Mouse (Mus musculus) hindbrain, embryonic 10.5 days (tissue): ENCODE measurements around the gene Gpr162. TPM values are rescaled to one million over a fixed set of nuclear protein-coding genes. Genes with fewer than 3 reads are reported as not detected.

ENCODE experiments used
- DNase-seq: peaks from one replicate; pipeline ENCODE4 v3.0.0-alpha.2; 2017; ENCODE audit warnings: low spot score
- H3K27ac ChIP-seq: fragments of 300-500 bp; sonication (generic); 2 replicates; pipeline ENCODE4 v1.5.1; 2016; ENCODE audit warnings: mild to moderate bottlenecking, moderate library complexity
- H3K27me3 ChIP-seq: fragments of 300-500 bp; sonication (generic); 2 replicates; pipeline ENCODE4 v1.6.1; 2016; ENCODE audit warnings: mild to moderate bottlenecking; ENCODE audit not compliant: poor library complexity, insufficient read depth, severe bottlenecking
- H3K36me3 ChIP-seq: fragments of 300-500 bp; sonication (generic); 2 replicates; pipeline ENCODE4 v1.6.1; 2016; ENCODE audit warnings: mild to moderate bottlenecking, moderate library complexity
- H3K4me1 ChIP-seq: fragments of 300-500 bp; sonication (generic); replicated peaks from 2 replicates; pipeline ENCODE4 v1.6.1; 2016; ENCODE audit warnings: mild to moderate bottlenecking
- H3K4me3 ChIP-seq: fragments of 300-500 bp; sonication (generic); 2 replicates; pipeline ENCODE4 v1.5.1; 2016; ENCODE audit warnings: mild to moderate bottlenecking, moderate library complexity
- H3K9me3 ChIP-seq: fragments of 300-500 bp; sonication (generic); 2 replicates; pipeline ENCODE4 v1.6.1; 2016; ENCODE audit warnings: mild to moderate bottlenecking, moderate library complexity
- WGBS: fragments of 180-500 bp; shearing (Covaris S2); methylation state at CpG from one replicate; pipeline ENCODE4 v1.1.7; 2016; 5-methylcytosine and 5-hydroxymethylcytosine counted together
- polyA plus RNA-seq: library from polyadenylated mRNA; unstranded; fragments of >200 nt; fragmentation: Nextera tagmentation; extraction: Ambion mirVana; gene quantifications from 2 replicates; pipeline ENCODE4 v1.2.1, GENCODE M21; 2016

The Gpr162 gene
- polyA plus RNA-seq, 1 experiment from 2014 or later: 5.0 TPM

- Histone ChIP-seq H3K9me3 (no peaks in the 10 kb centered on the region), H3K27ac (peak overlapping the region; percentile 92), H3K36me3 (peaks cover 63% of the 10 kb centered on the region), H3K4me1 (peaks cover 36% of the 10 kb centered on the region), H3K27me3 (no peaks in the 10 kb centered on the region), H3K4me3 (peak overlapping the region; percentile 71)
- WGBS: 28% methylated on average over 10 of the region's 10 CpGs
- DNase-seq: peak; percentile 37
Observed at GRCm38 (mm10) chr6:124828101-124828592, 35.6 kb downstream of the Gpr162 start.

- Histone ChIP-seq H3K27ac (no peak overlapping the region), H3K36me3 (peaks cover 99% of the 10 kb centered on the region), H3K9me3 (no peaks in the 10 kb centered on the region), H3K4me1 (no peaks in the 10 kb centered on the region), H3K27me3 (no peaks in the 10 kb centered on the region), H3K4me3 (no peak overlapping the region)
- 95% methylated on average over 4 of the region's 4 CpGs for WGBS
- no peak for DNase-seq
Observed at GRCm38 (mm10) chr6:124822049-124822448, 41.7 kb downstream of the Gpr162 start.

- no peak for DNase-seq
- WGBS: 95% methylated on average over 5 of the region's 5 CpGs
- H3K4me3 ChIP-seq: no peak overlapping the region
- H3K27me3 ChIP-seq: no peaks in the 10 kb centered on the region
- no peaks in the 10 kb centered on the region for H3K4me1 ChIP-seq
- peaks cover 100% of the 10 kb centered on the region for H3K36me3 ChIP-seq
- no peak overlapping the region for H3K27ac ChIP-seq
- no peaks in the 10 kb centered on the region for H3K9me3 ChIP-seq
Observed at GRCm38 (mm10) chr6:124820891-124821290, 42.9 kb downstream of the Gpr162 start.

GRCm38 (mm10) chr6:124817971-124818370 lies 45.8 kb downstream of the Gpr162 start:
- H3K27me3 ChIP-seq: no peaks in the 10 kb centered on the region
- no peak overlapping the region for H3K4me3 ChIP-seq
- 93% methylated on average over 8 of the region's 8 CpGs for WGBS
- no peak for DNase-seq
- no peaks in the 10 kb centered on the region for H3K9me3 ChIP-seq
- H3K27ac ChIP-seq: no peak overlapping the region
- H3K36me3 ChIP-seq: peaks cover 81% of the 10 kb centered on the region
- peaks cover 23% of the 10 kb centered on the region for H3K4me1 ChIP-seq

GRCm38 (mm10) chr6:124817563-124817962 lies 46.2 kb downstream of the Gpr162 start:
- DNase-seq: no peak
- over 99% methylated on average over 8 of the region's 8 CpGs for WGBS

DNA sequence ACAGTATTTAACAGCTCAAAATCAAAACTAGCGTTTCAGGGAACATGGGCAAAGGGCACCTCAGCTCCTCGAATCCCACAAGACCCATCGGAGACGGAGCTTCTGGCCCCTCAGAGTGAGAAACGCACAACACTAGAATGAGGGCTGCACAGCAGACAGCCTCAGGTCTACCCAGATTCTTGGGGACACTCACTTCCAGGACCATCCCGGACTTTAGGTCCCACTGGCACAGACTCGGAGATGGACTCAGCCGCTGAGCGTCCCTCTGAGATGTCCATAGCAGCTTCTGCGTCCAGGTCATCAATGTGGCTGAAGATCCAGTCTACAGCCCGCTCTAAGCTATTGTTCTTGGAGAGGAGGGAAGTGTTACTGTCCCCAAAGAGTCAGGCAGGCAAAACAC lies 46.7 kb downstream of the Gpr162 start:
- H3K4me1 ChIP-seq: peaks cover 32% of the 10 kb centered on the region
- H3K27me3 ChIP-seq: no peaks in the 10 kb centered on the region
- H3K4me3 ChIP-seq: no peak overlapping the region
- no peaks in the 10 kb centered on the region for H3K9me3 ChIP-seq
- H3K27ac ChIP-seq: no peak overlapping the region
- H3K36me3 ChIP-seq: peaks cover 80% of the 10 kb centered on the region
- WGBS: 93% methylated on average over 11 of the region's 11 CpGs
- no peak for DNase-seq

More at GRCm38 (mm10) chr6:124817563-124817962, 46.2 kb downstream of the Gpr162 start:
- no peak overlapping the region for H3K4me3 ChIP-seq
- H3K9me3 ChIP-seq: no peaks in the 10 kb centered on the region
- no peaks in the 10 kb centered on the region for H3K27me3 ChIP-seq
- no peak overlapping the region for H3K27ac ChIP-seq
- H3K36me3 ChIP-seq: peaks cover 80% of the 10 kb centered on the region
- H3K4me1 ChIP-seq: peaks cover 28% of the 10 kb centered on the region

GRCm38 (mm10) chr6:124816611-124817010 lies 47.2 kb downstream of the Gpr162 start:
- peaks cover 37% of the 10 kb centered on the region for H3K4me1 ChIP-seq
- no peaks in the 10 kb centered on the region for H3K27me3 ChIP-seq
- H3K36me3 ChIP-seq: peaks cover 80% of the 10 kb centered on the region
- H3K27ac ChIP-seq: no peak overlapping the region
- no peak overlapping the region for H3K4me3 ChIP-seq
- H3K9me3 ChIP-seq: no peaks in the 10 kb centered on the region
- no peak for DNase-seq
- WGBS: 93% methylated on average over 4 of the region's 4 CpGs

- 80% methylated on average over 9 of the region's 9 CpGs for WGBS
- no peaks in the 10 kb centered on the region for H3K27me3 ChIP-seq
- DNase-seq: no peak
- H3K4me1 ChIP-seq: peaks cover 45% of the 10 kb centered on the region
- no peak overlapping the region; the same call in 1 of the 2 replicates for H3K27ac ChIP-seq
- H3K4me3 ChIP-seq: peak overlapping the region; percentile 92
- H3K36me3 ChIP-seq: peaks cover 80% of the 10 kb centered on the region
- H3K9me3 ChIP-seq: no peaks in the 10 kb centered on the region
Observed at GRCm38 (mm10) chr6:124814858-124815774, 48.7 kb downstream of the Gpr162 start.

DNA sequence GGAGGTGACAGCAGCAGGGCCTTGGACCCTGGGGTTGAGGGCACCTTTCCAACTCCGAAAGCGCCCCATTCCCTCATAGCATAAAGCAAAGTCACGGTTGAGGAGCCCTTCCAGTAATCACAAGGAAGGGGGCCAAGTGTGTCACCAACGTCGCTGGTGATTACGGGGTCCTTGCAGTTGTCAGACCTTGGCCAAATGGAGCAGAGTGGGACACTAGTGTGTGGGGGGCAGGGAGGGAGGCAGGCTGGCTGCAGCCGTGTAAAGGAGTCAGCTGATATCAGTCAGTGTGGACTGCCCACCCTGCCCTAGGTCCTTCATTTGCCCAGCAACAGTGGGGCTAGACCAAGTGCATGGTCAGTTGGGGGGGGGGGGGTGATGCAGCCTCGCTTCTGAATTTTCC lies 49.3 kb downstream of the Gpr162 start:
- H3K27ac ChIP-seq: peak overlapping the region; percentile 98
- peaks cover 74% of the 10 kb centered on the region for H3K36me3 ChIP-seq
- no peaks in the 10 kb centered on the region for H3K27me3 ChIP-seq
- WGBS: 47% methylated on average over 8 of the region's 8 CpGs
- H3K9me3 ChIP-seq: no peaks in the 10 kb centered on the region
- H3K4me1 ChIP-seq: peaks cover 52% of the 10 kb centered on the region
- peak overlapping the region; percentile 92 for H3K4me3 ChIP-seq
- DNase-seq: no peak

GRCm38 (mm10) chr6:124813933-124814332 lies 49.9 kb downstream of the Gpr162 start, which contains the start of gene Tpi1:
Gene Tpi1 (minus strand): TSS chr6:124814296.
- DNase-seq: peak; percentile 90
- H3K27ac ChIP-seq: peak within 1 kb of the TSS; percentile 98
- peaks cover 69% of the 10 kb centered on the region for H3K36me3 ChIP-seq
- H3K4me3 ChIP-seq: peak within 1 kb of the TSS; percentile 92
- H3K4me1 ChIP-seq: peaks cover 57% of the 10 kb centered on the region
- no peaks in the 10 kb centered on the region for H3K27me3 ChIP-seq
- WGBS: under 1% methylated on average over 22 of the region's 22 CpGs
- no peaks in the 10 kb centered on the region for H3K9me3 ChIP-seq

DNA sequence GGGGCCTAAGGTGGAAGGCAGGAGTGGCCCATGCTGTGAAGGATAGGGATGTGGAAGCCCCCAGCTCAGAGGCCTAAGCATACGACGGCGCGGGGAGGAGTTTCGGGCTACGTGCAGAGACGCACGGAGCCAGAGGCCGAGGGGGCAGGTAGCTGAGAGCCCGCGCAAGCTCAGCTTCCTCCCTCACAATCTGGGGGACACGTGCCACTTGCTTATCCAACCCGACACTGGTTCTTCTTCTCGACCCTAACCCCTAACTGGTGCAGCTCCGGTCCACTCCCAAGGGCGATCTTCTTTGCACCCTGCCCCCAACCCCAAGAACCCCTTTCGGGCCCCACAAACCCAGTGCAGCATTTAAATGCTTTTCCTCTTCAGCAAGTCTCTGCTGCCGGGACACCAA lies 50.3 kb downstream of the Gpr162 start:
- H3K4me3 ChIP-seq: peak overlapping the region; percentile 92
- H3K36me3 ChIP-seq: peaks cover 65% of the 10 kb centered on the region

DNA sequence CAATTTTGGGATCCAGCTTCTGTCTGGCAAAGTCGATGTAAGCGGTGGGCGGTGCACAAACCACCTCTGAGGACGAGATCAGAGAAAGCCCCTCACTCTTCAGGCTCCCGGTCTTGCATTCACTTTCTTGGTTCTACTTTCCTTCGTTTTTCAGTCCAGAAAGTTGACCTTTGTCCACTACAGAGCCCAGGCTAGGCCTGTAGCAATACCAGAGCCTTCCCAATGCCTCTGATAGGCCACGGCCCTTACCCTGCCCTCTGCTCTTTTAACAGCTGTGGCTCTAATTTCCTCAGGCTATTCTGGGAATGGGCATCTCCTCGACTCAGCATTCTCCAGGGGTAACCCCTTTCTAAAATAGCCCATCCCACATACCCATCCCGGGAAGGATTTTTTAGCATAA lies 50.9 kb downstream of the Gpr162 start:
- Histone ChIP-seq H3K36me3 (peaks cover 58% of the 10 kb centered on the region), H3K4me3 (peak overlapping the region; percentile 92), H3K27ac (peak overlapping the region; percentile 98), H3K9me3 (no peaks in the 10 kb centered on the region), H3K27me3 (no peaks in the 10 kb centered on the region), H3K4me1 (peaks cover 68% of the 10 kb centered on the region)
- DNase-seq: no peak
- WGBS: 25% methylated on average over 9 of the region's 9 CpGs

More for the DNA sequence above, 50.3 kb downstream of the Gpr162 start:
- Histone ChIP-seq H3K9me3 (no peaks in the 10 kb centered on the region), H3K27me3 (no peaks in the 10 kb centered on the region), H3K4me1 (peaks cover 61% of the 10 kb centered on the region), H3K27ac (peak overlapping the region; percentile 98)
- DNase-seq: peak; percentile 76
- 1% methylated on average over 18 of the region's 18 CpGs for WGBS
